Mouse (Mus musculus) limb, embryonic 13.5 days (tissue): ENCODE results near the gene Ccdc114. TPM values are rescaled to one million over a fixed set of nuclear protein-coding genes. Genes with fewer than 3 reads are reported as not detected.

Source experiments
- ATAC-seq: fragments of 200-750 bp; cut with Nextera tagmentation; 2 replicates; pipeline ENCODE4 v1.8.0; 2017; ENCODE audit warnings: low read depth, moderate number of reproducible peaks, moderate TSS enrichment; ENCODE audit not compliant: low FRiP score
- H3K27ac ChIP-seq: fragments of 300-500 bp; sonication (generic); 2 replicates; pipeline ENCODE4 v1.5.1; 2015; ENCODE audit warnings: inconsistent platforms, mild to moderate bottlenecking, moderate library complexity
- H3K27me3 ChIP-seq: fragments of 300-500 bp; sonication (generic); 2 replicates; pipeline ENCODE4 v1.6.1; 2015; ENCODE audit warnings: mild to moderate bottlenecking, inconsistent platforms
- H3K36me3 ChIP-seq: fragments of 300-500 bp; sonication (generic); 2 replicates; pipeline ENCODE4 v1.6.1; 2015; ENCODE audit warnings: inconsistent platforms, mild to moderate bottlenecking, moderate library complexity
- H3K4me1 ChIP-seq: fragments of 300-500 bp; sonication (generic); 2 replicates; pipeline ENCODE4 v1.6.1; 2015; ENCODE audit warnings: inconsistent platforms
- H3K4me2 ChIP-seq: fragments of 300-500 bp; sonication (generic); replicated peaks from 2 replicates; pipeline ENCODE4 v1.6.1; 2015; ENCODE audit warnings: inconsistent platforms, mild to moderate bottlenecking, moderate library complexity
- H3K4me3 ChIP-seq: fragments of 300-500 bp; sonication (generic); 2 replicates; pipeline ENCODE4 v1.5.1; 2015; ENCODE audit warnings: moderate library complexity, mild to moderate bottlenecking, inconsistent platforms
- H3K9ac ChIP-seq: fragments of 300-500 bp; sonication (generic); 2 replicates; pipeline ENCODE4 v1.6.1; 2015; ENCODE audit warnings: mild to moderate bottlenecking, inconsistent platforms
- H3K9me3 ChIP-seq: fragments of 300-500 bp; sonication (generic); 2 replicates; pipeline ENCODE4 v1.6.1; 2016; ENCODE audit warnings: inconsistent platforms
- WGBS: fragments of 180-500 bp; shearing (Covaris S2); methylation state at CpG from one replicate; pipeline ENCODE4 v1.1.7; 2015; 5-methylcytosine and 5-hydroxymethylcytosine counted together
- polyA plus RNA-seq: library from polyadenylated mRNA; unstranded; fragments of >200 nt; fragmentation: Nextera tagmentation; extraction: Ambion mirVana; gene quantifications from 2 replicates; pipeline ENCODE4 v1.2.1, GENCODE M21; 2015

Gene Ccdc114
- polyA plus RNA-seq, 1 experiment from 2014 or later: 4.8 TPM

GRCm38 (mm10) chr7:45901562-45901961 is 22.3 kb upstream of the Ccdc114 start:
- Histone ChIP-seq H3K9me3 (no peaks in the 10 kb centered on the region), H3K4me2 (no peak overlapping the region), H3K27me3 (no peaks in the 10 kb centered on the region), H3K36me3 (no peaks in the 10 kb centered on the region; the same call in 1 of the 2 replicates), H3K4me3 (no peak overlapping the region), H3K4me1 (peaks cover 10% of the 10 kb centered on the region), H3K9ac (no peak overlapping the region), H3K27ac (no peak overlapping the region)
- 56% methylated on average over 5 of the region's 5 CpGs for WGBS
- no peak for ATAC-seq

- H3K27ac ChIP-seq: 0 out of 2 replicates have a peak overlapping the region, but pooled peaks have one; percentile 39
- WGBS: 65% methylated on average over 12 of the region's 12 CpGs
- H3K36me3 ChIP-seq: no peaks in the 10 kb centered on the region; the same call in 1 of the 2 replicates
- H3K4me1 ChIP-seq: peaks cover 6% of the 10 kb centered on the region
- H3K27me3 ChIP-seq: no peaks in the 10 kb centered on the region
- no peak overlapping the region for H3K4me2 ChIP-seq
- no peak overlapping the region for H3K9ac ChIP-seq
- H3K9me3 ChIP-seq: no peaks in the 10 kb centered on the region
- ATAC-seq: no peak
- H3K4me3 ChIP-seq: no peak overlapping the region
Observed at GRCm38 (mm10) chr7:45902481-45903002, 21.3 kb upstream of the Ccdc114 start.

GRCm38 (mm10) chr7:45906622-45907021 is 17.2 kb upstream of the Ccdc114 start:
- no peaks in the 10 kb centered on the region for H3K27me3 ChIP-seq
- ATAC-seq: no peak
- no peak overlapping the region for H3K9ac ChIP-seq
- no peak overlapping the region for H3K4me2 ChIP-seq
- no peaks in the 10 kb centered on the region; the same call in 1 of the 2 replicates for H3K9me3 ChIP-seq
- 93% methylated on average over 9 of the region's 9 CpGs for WGBS
- no peaks in the 10 kb centered on the region for H3K4me1 ChIP-seq
- peaks cover 36% of the 10 kb centered on the region for H3K36me3 ChIP-seq
- no peak overlapping the region for H3K4me3 ChIP-seq
- H3K27ac ChIP-seq: no peak overlapping the region

- Histone ChIP-seq H3K4me2 (no peak overlapping the region), H3K27me3 (no peaks in the 10 kb centered on the region), H3K4me3 (no peak overlapping the region), H3K27ac (no peak overlapping the region), H3K9me3 (no peaks in the 10 kb centered on the region; the same call in 1 of the 2 replicates), H3K36me3 (peaks cover 36% of the 10 kb centered on the region), H3K9ac (no peak overlapping the region), H3K4me1 (no peaks in the 10 kb centered on the region)
- ATAC-seq: no peak
Observed at GRCm38 (mm10) chr7:45908384-45908783, 15.5 kb upstream of the Ccdc114 start.

GRCm38 (mm10) chr7:45909145-45909544 is 14.7 kb upstream of the Ccdc114 start:
- no peak for ATAC-seq
- Histone ChIP-seq H3K9me3 (no peaks in the 10 kb centered on the region; the same call in 1 of the 2 replicates), H3K27ac (no peak overlapping the region), H3K27me3 (no peaks in the 10 kb centered on the region), H3K36me3 (peaks cover 36% of the 10 kb centered on the region), H3K4me1 (peaks cover under 1% of the 10 kb centered on the region; the same call in 1 of the 2 replicates), H3K4me2 (no peak overlapping the region), H3K9ac (no peak overlapping the region), H3K4me3 (no peak overlapping the region)
- WGBS: 93% methylated on average over 16 of the region's 16 CpGs

- no peak for ATAC-seq
Observed at GRCm38 (mm10) chr7:45914067-45914466, 9.8 kb upstream of the Ccdc114 start.

GRCm38 (mm10) chr7:45915011-45915410 is 8.9 kb upstream of the Ccdc114 start:
- Histone ChIP-seq H3K4me1 (peaks cover 41% of the 10 kb centered on the region), H3K4me2 (no peak overlapping the region), H3K4me3 (no peak overlapping the region), H3K27ac (no peak overlapping the region), H3K36me3 (peaks cover 22% of the 10 kb centered on the region), H3K9ac (no peak overlapping the region), H3K27me3 (no peaks in the 10 kb centered on the region), H3K9me3 (no peaks in the 10 kb centered on the region; the same call in 1 of the 2 replicates)
- 85% methylated on average over 5 of the region's 5 CpGs for WGBS
- no peak for ATAC-seq

More at GRCm38 (mm10) chr7:45914067-45914466, 9.8 kb upstream of the Ccdc114 start:
- Histone ChIP-seq H3K4me3 (no peak overlapping the region), H3K27ac (peak overlapping the region; percentile 39), H3K4me2 (no peak overlapping the region; the same call in 1 of the 2 replicates), H3K9ac (peak overlapping the region; percentile 26; the same call in 1 of the 2 replicates), H3K36me3 (peaks cover 29% of the 10 kb centered on the region), H3K9me3 (no peaks in the 10 kb centered on the region; the same call in 1 of the 2 replicates), H3K4me1 (peaks cover 32% of the 10 kb centered on the region), H3K27me3 (no peaks in the 10 kb centered on the region)
- 87% methylated on average over 6 of the region's 6 CpGs for WGBS

- no peaks in the 10 kb centered on the region for H3K27me3 ChIP-seq
- H3K4me3 ChIP-seq: peak overlapping the region; percentile 37
- H3K4me2 ChIP-seq: peak overlapping the region; percentile 65
- H3K9me3 ChIP-seq: no peaks in the 10 kb centered on the region
- peak overlapping the region; percentile 67 for H3K9ac ChIP-seq
- ATAC-seq: peak; percentile 87
- peak overlapping the region; percentile 93 for H3K27ac ChIP-seq
- H3K36me3 ChIP-seq: peaks cover 10% of the 10 kb centered on the region
- peaks cover 55% of the 10 kb centered on the region for H3K4me1 ChIP-seq
- WGBS: 33% methylated on average over 26 of the region's 26 CpGs
Observed at GRCm38 (mm10) chr7:45916056-45917003, 7.5 kb upstream of the Ccdc114 start.

- ATAC-seq: peak; percentile 9
- Histone ChIP-seq H3K9me3 (no peaks in the 10 kb centered on the region), H3K27me3 (no peaks in the 10 kb centered on the region), H3K4me2 (peak overlapping the region; percentile 65), H3K27ac (peak overlapping the region; percentile 93), H3K36me3 (peaks cover 9% of the 10 kb centered on the region), H3K4me3 (peak overlapping the region; percentile 37), H3K9ac (peak overlapping the region; percentile 60), H3K4me1 (peaks cover 63% of the 10 kb centered on the region)
- WGBS: 19% methylated on average over 13 of the region's 13 CpGs
Observed at GRCm38 (mm10) chr7:45917004-45917704, 6.7 kb upstream of the Ccdc114 start.

- H3K4me1 ChIP-seq: peaks cover 71% of the 10 kb centered on the region
Observed at GRCm38 (mm10) chr7:45917926-45918325, 5.9 kb upstream of the Ccdc114 start.

GRCm38 (mm10) chr7:45919083-45919671 is 4.7 kb upstream of the Ccdc114 start:
- H3K4me2 ChIP-seq: peak overlapping the region; percentile 75
- WGBS: 65% methylated on average over 14 of the region's 14 CpGs
- no peaks in the 10 kb centered on the region for H3K9me3 ChIP-seq
- peaks cover 70% of the 10 kb centered on the region for H3K4me1 ChIP-seq
- H3K36me3 ChIP-seq: peaks cover 9% of the 10 kb centered on the region
- ATAC-seq: no peak
- H3K27ac ChIP-seq: no peak overlapping the region
- H3K4me3 ChIP-seq: peak overlapping the region; percentile 54
- H3K27me3 ChIP-seq: no peaks in the 10 kb centered on the region
- 0 out of 2 replicates have a peak overlapping the region, but pooled peaks have one; percentile 75 for H3K9ac ChIP-seq

More at GRCm38 (mm10) chr7:45917926-45918325, 5.9 kb upstream of the Ccdc114 start:
- H3K4me2 ChIP-seq: peak overlapping the region; percentile 65
- H3K9me3 ChIP-seq: no peaks in the 10 kb centered on the region
- 85% methylated on average over 15 of the region's 15 CpGs for WGBS
- ATAC-seq: no peak
- H3K27ac ChIP-seq: peak overlapping the region; percentile 93
- peaks cover 9% of the 10 kb centered on the region for H3K36me3 ChIP-seq
- peak overlapping the region; percentile 60 for H3K9ac ChIP-seq
- H3K27me3 ChIP-seq: no peaks in the 10 kb centered on the region
- 0 out of 2 replicates have a peak overlapping the region, but pooled peaks have one; percentile 37 for H3K4me3 ChIP-seq
